In genomic region chr5:101558279-101558987, GRCm38 (mm10) we compare ENCODE assay signal across 9 mouse cellular contexts.
DNase-seq lines count a peak whose midpoint lies in the region; ATAC-seq lines count a peak whose summit lies in the region.
"Had no signal": no experiment of that assay in that cellular context is flagged by ENCODE, and none has a peak within 500 bp of the region (broad histone marks: within the 10 kb centered on the region; RNA-seq: fewer than 3 reads in every experiment).

No protein-coding gene starts in this region.

- H3K9me3 ChIP-seq in heart, embryonic 12.5 days (replicated peaks) = peaks cover 5% of the 10 kb centered on the region; the same call in 1 of the 2 replicates
- no peaks in the 10 kb centered on the region for H3K9me3 ChIP-seq in stomach, embryonic 15.5 days

- H3K27ac ChIP-seq in heart, embryonic 12.5 days (ENCODE audit: poor library complexity, severe bottlenecking) = no peak overlapping the region
- no peak overlapping the region for H3K27ac ChIP-seq in stomach, embryonic 15.5 days

- no peaks in the 10 kb centered on the region for H3K27me3 ChIP-seq in heart, embryonic 12.5 days (replicated peaks)
- no peaks in the 10 kb centered on the region for H3K27me3 ChIP-seq in stomach, embryonic 15.5 days (replicated peaks)

- no peak for ATAC-seq in heart, embryonic 12.5 days (ENCODE audit: insufficient number of reproducible peaks, low FRiP score)
- ATAC-seq in stomach, embryonic 15.5 days (ENCODE audit: insufficient read depth, low FRiP score, low read depth) = 0 out of 2 replicates have a peak, but pooled peaks have one; percentile 18

- H3K4me1 ChIP-seq in heart, embryonic 12.5 days (replicated peaks) = no peaks in the 10 kb centered on the region
- H3K4me1 ChIP-seq in stomach, embryonic 15.5 days = 0 out of 2 replicates have a peak, but pooled peaks cover 3% of the 10 kb centered on the region

- no peak overlapping the region for H3K4me3 ChIP-seq in heart, embryonic 12.5 days
- H3K4me3 ChIP-seq in stomach, embryonic 15.5 days (replicated peaks) = no peak overlapping the region

- DNase-seq in heart, postnatal 14 days = peak; percentile 2 to 11
- DNase-seq in ovary, postnatal 14 days (ENCODE audit: low spot score) = peak; percentile 11
- DNase-seq in ovary, postnatal 10 days (ENCODE audit: low spot score) = no peak
- DNase-seq in kidney, adult 8-10 months = peak; percentile 49 to 59
- no peak for DNase-seq in T-cell, adult 2 months (ENCODE audit: low spot score)
- DNase-seq in left cerebral cortex, adult 18-20 months (ENCODE audit: low spot score in 2 of 2) = no peak
- DNase-seq: adrenal gland, adult 2 months had no signal

- H3K4me2 ChIP-seq in heart, embryonic 12.5 days = no peak overlapping the region
- H3K4me2 ChIP-seq in stomach, embryonic 15.5 days = no peak overlapping the region

- no peak overlapping the region for H3K9ac ChIP-seq in heart, embryonic 12.5 days
- H3K9ac ChIP-seq in stomach, embryonic 15.5 days = no peak overlapping the region

- no peaks in the 10 kb centered on the region for H3K36me3 ChIP-seq in heart, embryonic 12.5 days
- H3K36me3 ChIP-seq in stomach, embryonic 15.5 days = no peaks in the 10 kb centered on the region

- WGBS in heart, embryonic 12.5 days = 80% methylated on average over 13 of the region's 13 CpGs
- WGBS in stomach, embryonic 15.5 days = 44% methylated on average over 13 of the region's 13 CpGs

- intact Hi-C loops in heart, postnatal 14 days (cut with DNase I) = no loop called here

Comparison
In these comparisons a context has a peak if more than half of its experiments do, and no peak if none do; other contexts are left out.
1. DNase-seq: peak in heart, postnatal 14 days (2 of 2), ovary, postnatal 14 days (single experiment) and kidney, adult 8-10 months (2 of 2); none in ovary, postnatal 10 days (single experiment), T-cell, adult 2 months (single experiment) and left cerebral cortex, adult 18-20 months (0 of 2).